Mouse (Mus musculus) G1E (cell line): ENCODE measurements around the gene Rtn4rl1. TPM values are rescaled to one million over a fixed set of nuclear protein-coding genes. Genes with fewer than 3 reads are reported as not detected.

Source experiments
- ATAC-seq: 2 replicates; pipeline ENCODE4 v1.8.0; 2016; ENCODE audit warnings: mild to moderate bottlenecking; ENCODE audit not compliant: insufficient number of reproducible peaks, poor library complexity, low FRiP score, severe bottlenecking; ENCODE audit errors: extremely low read depth
- DNase-seq: peaks from one replicate; pipeline ENCODE4 v3.0.0; 2012; ENCODE audit warnings: low spot score
- H3K27me3 ChIP-seq: 2 replicates; pipeline ENCODE4 v1.6.1; 2012; ENCODE audit warnings: mild to moderate bottlenecking, low read length, inconsistent platforms; ENCODE audit not compliant: insufficient read depth
- H3K36me3 ChIP-seq: replicated peaks from 2 replicates; pipeline ENCODE3; 2012; ENCODE audit warnings: mild to moderate bottlenecking, inconsistent platforms
- H3K4me1 ChIP-seq: 2 replicates; pipeline ENCODE4 v1.6.1; 2012; ENCODE audit warnings: low read depth, low read length, inconsistent platforms, mixed read lengths; ENCODE audit not compliant: insufficient read depth
- H3K4me3 ChIP-seq: 2 replicates; pipeline ENCODE4 v1.5.1; 2012; ENCODE audit warnings: low read depth, mild to moderate bottlenecking, inconsistent platforms, low read length, moderate library complexity, mixed read lengths
- H3K9me3 ChIP-seq: replicated peaks from 2 replicates; pipeline ENCODE4 v1.6.1; 2012; ENCODE audit warnings: inconsistent platforms
- CTCF ChIP-seq: IDR thresholded peaks from 2 replicates; pipeline ENCODE4 v1.5.1; 2012; ENCODE audit warnings: low read depth, low read length, inconsistent platforms, mixed read lengths
- GATA1 ChIP-seq: IDR thresholded peaks from 2 replicates; pipeline ENCODE4 v1.6.1; 2012; ENCODE audit warnings: borderline replicate concordance, low read length, inconsistent platforms, mixed read lengths
- GATA2 ChIP-seq: IDR thresholded peaks from 2 replicates; pipeline ENCODE4 v1.6.1; 2012; ENCODE audit warnings: low read depth, low read length, inconsistent platforms, borderline replicate concordance
- POLR2AphosphoS5 ChIP-seq: IDR thresholded peaks from 2 replicates; pipeline ENCODE4 v1.6.1; 2012; ENCODE audit warnings: low read depth, low read length, inconsistent platforms; ENCODE audit not compliant: insufficient replicate concordance
- TAL1 ChIP-seq: conservative IDR thresholded peaks from 2 replicates; pipeline ENCODE4 v1.6.1; 2012; ENCODE audit warnings: low read depth, low read length, inconsistent platforms, mixed read lengths
- polyA plus RNA-seq: library from polyadenylated mRNA; stranded (reverse); fragments of >175 nt; gene quantifications from 2 replicates; pipeline ENCODE4 v1.2.3, GENCODE M21; 2012
- total RNA-seq, 2 experiments: library from RNA; stranded (forward) in 1 of 2; stranded (reverse) in 1 of 2; fragments of 200-1000 nt in 1 of 2; fragments of >200 nt in 1 of 2; fragmentation: Nextera tagmentation in 1 of 2; gene quantifications; 2 replicates each; pipeline ENCODE4 v1.2.3; 2014 to 2017

Rtn4rl1 gene
- total and polyA plus RNA-seq, 3 experiments, result not detected

DNA sequence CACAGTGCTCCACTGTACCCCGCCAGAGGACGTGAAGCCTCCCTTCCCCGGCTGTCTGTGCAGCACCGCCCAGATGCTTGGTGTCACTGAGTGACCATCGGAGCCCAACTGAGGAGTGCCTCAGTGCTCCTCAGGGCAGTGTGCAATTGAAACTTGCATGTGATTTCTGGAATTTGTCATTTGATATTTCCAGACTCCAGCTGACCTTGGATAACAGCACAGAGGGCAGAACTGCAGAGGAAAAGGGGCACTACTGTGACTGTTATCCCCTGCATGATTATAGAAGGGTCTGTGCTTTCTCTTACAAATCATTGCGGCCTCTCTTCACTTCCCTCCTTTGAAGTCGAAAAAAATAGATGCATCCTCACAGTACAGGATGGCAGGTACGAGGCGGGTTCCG is 94.4 kb downstream of the Rtn4rl1 start:
- ATAC-seq, result no peak
- Histone ChIP-seq H3K9me3 (no peaks in the 10 kb centered on the region), H3K36me3 (no peaks in the 10 kb centered on the region), H3K4me1 (peaks cover 12% of the 10 kb centered on the region), H3K27me3 (peaks cover 53% of the 10 kb centered on the region), H3K4me3 (no peak overlapping the region)
- no peak for DNase-seq
- no peak for TF ChIP-seq CTCF
- TF ChIP-seq POLR2AphosphoS5, result no peak
- no peak for TF ChIP-seq GATA1
- TF ChIP-seq GATA2, result no peak
- no peak for TF ChIP-seq TAL1

GRCm38 (mm10) chr11:75288517-75288916 is 94.9 kb downstream of the Rtn4rl1 start:
- Histone ChIP-seq H3K9me3 (no peaks in the 10 kb centered on the region), H3K4me1 (peaks cover 9% of the 10 kb centered on the region), H3K27me3 (peaks cover 50% of the 10 kb centered on the region), H3K36me3 (no peaks in the 10 kb centered on the region), H3K4me3 (no peak overlapping the region)
- DNase-seq (no peak), ATAC-seq (no peak)
- TF ChIP-seq POLR2AphosphoS5 (no peak), CTCF (no peak), GATA2 (no peak), TAL1 (no peak), GATA1 (no peak)

DNA sequence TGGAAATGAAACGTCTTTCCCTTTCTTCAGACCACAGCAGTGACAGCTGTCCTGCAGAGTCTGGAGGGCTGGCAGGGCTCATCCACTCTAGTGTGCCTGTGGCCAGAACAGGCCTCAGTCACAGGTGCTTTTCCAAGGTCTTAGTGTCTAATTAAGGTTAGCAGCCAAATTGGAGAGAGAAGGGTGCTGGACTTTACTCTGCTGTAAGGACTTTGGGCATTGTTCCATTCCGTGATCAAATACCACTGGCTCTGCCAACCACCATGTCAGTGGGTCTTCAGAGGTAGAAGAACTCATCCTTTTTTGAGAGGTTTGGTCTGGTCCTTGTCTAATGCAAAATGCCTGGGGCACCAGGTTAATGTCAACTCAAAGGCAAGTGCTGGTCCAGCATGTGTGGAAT is 95.5 kb downstream of the Rtn4rl1 start:
- DNase-seq (no peak), ATAC-seq (no peak)
- TF ChIP-seq TAL1 (no peak), GATA1 (no peak), CTCF (no peak), POLR2AphosphoS5 (no peak), GATA2 (no peak)
- no peaks in the 10 kb centered on the region for H3K36me3 ChIP-seq
- H3K4me1 ChIP-seq, result peaks cover 9% of the 10 kb centered on the region
- H3K27me3 ChIP-seq, result peaks cover 54% of the 10 kb centered on the region
- no peak overlapping the region for H3K4me3 ChIP-seq
- no peaks in the 10 kb centered on the region for H3K9me3 ChIP-seq

DNA sequence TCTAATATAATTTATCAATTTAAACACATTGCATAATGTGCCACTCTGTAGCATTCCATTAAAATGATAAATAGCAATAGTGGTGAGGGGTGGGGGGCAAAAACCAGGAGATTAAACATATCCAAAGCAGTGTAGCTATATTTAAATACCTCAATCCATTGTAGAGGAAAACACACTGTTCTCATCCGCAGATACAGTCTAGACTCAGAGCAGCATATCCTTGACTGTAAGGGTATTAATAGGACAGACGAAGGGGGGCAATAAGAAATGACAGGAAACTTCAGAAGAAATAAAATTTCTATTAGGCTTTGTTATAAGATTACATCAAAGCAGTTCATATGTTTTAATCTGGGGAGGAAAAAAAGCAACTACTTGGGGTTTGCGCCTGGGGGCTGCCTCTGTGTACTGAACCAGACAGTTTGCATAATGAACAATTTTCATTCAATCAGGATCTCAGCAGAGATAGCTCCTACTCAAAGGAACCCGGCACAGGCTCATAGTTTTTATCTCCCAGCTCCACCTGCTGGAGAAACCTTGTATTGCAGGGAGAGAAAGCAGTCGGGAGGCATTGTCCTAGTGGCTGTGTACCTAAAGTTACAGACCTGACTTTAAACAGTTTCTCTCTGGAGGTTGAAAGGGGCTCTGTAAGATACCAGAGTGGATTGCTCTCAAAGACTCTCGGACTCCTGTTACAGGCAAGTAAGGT is 97.1 kb downstream of the Rtn4rl1 start:
- ATAC-seq (no peak), DNase-seq (peak; percentile 66)
- Histone ChIP-seq H3K4me3 (no peak overlapping the region), H3K27me3 (peaks cover 46% of the 10 kb centered on the region), H3K4me1 (peaks cover 19% of the 10 kb centered on the region), H3K36me3 (no peaks in the 10 kb centered on the region), H3K9me3 (no peaks in the 10 kb centered on the region)
- TF ChIP-seq CTCF (peak; percentile 90), TAL1 (no peak), GATA1 (no peak), POLR2AphosphoS5 (no peak)

DNA sequence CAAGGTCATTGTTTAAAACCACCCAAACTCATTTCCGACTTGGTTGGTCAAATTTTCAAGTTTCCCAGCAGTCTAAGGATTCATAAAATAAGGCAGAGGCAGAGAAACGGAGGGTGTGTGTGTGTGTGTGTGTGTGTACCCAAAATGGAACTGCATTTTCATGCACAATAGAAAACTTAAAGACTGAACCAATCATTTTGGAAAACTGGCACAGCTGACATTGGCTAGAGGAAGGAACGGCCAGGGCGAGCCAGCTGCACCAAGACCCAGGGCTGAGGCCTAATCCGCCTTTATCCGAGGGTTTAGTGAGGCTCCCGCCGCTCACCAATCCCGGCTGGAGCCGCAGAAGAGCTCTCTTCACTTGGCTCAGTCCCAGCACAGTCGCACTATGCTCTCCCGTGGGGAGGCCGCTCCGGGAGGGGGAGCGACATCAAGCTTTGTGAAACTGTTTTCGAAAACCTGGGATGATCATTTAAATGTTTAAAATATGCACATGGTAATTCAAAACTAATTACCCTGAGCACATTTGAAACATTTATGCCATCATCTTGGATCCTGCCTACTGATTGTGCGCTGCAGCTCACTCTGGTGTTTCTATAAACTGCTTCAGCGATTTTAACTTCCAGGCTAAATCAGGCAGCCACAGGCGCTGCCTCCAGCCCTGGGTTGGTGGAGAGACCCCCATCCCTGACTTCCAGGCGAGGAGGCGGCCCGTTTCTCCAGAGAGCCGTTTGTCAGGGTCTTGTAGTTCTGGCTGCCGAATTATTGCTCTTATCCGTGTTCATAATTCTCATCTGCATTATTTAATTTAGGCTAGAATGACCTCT is 98.0 kb downstream of the Rtn4rl1 start:
- no peak for DNase-seq
- H3K36me3 ChIP-seq, result no peaks in the 10 kb centered on the region
- no peaks in the 10 kb centered on the region for H3K9me3 ChIP-seq
- ATAC-seq, result no peak
- TF ChIP-seq GATA2 (no peak), GATA1 (no peak), POLR2AphosphoS5 (no peak), CTCF (no peak), TAL1 (no peak)
- H3K4me1 ChIP-seq, result peaks cover 25% of the 10 kb centered on the region
- H3K27me3 ChIP-seq, result peaks cover 45% of the 10 kb centered on the region
- no peak overlapping the region for H3K4me3 ChIP-seq

DNA sequence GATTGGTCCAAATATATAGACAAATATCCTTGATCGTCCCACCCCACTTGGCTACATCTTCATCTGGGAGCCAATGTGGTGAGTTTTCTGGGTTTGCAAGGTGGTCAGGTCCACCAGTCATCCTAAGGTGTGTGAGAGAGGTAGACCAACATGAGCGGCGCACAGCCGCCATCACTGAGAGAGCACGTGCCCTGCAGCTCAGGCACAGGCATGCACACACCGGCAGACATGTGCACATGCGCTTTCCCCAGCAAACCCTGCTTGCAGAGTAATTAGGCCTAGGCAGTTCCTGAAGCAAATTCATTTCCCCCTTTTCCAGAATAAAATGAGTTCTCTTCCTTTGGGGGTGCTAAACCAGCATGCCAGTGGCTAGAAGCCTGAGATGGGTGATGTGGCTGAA is 98.7 kb downstream of the Rtn4rl1 start:
- peaks cover 39% of the 10 kb centered on the region for H3K27me3 ChIP-seq
- no peak for ATAC-seq
- no peak for TF ChIP-seq TAL1
- no peak for TF ChIP-seq CTCF
- no peak for TF ChIP-seq GATA1
- TF ChIP-seq POLR2AphosphoS5, result no peak
- TF ChIP-seq GATA2, result no peak
- no peak overlapping the region for H3K4me3 ChIP-seq
- H3K4me1 ChIP-seq, result peaks cover 30% of the 10 kb centered on the region
- H3K9me3 ChIP-seq, result no peaks in the 10 kb centered on the region
- no peak for DNase-seq
- no peaks in the 10 kb centered on the region for H3K36me3 ChIP-seq
